Mouse (Mus musculus): Measurements from ENCODE around the gene Efna5.

- TF ChIP-seq CTCF (IDR thresholded peaks at IDR 0.05; ENCODE audit: low read depth, low read length), result no peak
- no peak for TF ChIP-seq POLR2A (IDR thresholded peaks at IDR 0.05; ENCODE audit: extremely low read depth, insufficient read depth, low read length)
These were observed 28.1 kb downstream of the Efna5 start for GRCm38 (mm10) chr17:62852822-62853608.
